Mouse (Mus musculus) thymus, adult 2 months (tissue): ENCODE results near the gene Lyrm4.

Source experiments
- CTCF ChIP-seq: fragments of 200-500 bp; IDR thresholded peaks from 2 replicates; pipeline ENCODE4 v1.5.1; 2012; ENCODE audit warnings: mild to moderate bottlenecking, control low read depth, low read length, moderate library complexity, borderline replicate concordance; ENCODE audit not compliant: control insufficient read depth, poor library complexity, insufficient read depth; ENCODE audit errors: extremely low read depth
- POLR2A ChIP-seq: fragments of 200-500 bp; IDR thresholded peaks from 2 replicates; pipeline ENCODE4 v1.6.1; 2012; ENCODE audit warnings: mild to moderate bottlenecking, low read length, control low read depth, moderate library complexity; ENCODE audit not compliant: control insufficient read depth, poor library complexity, insufficient read depth; ENCODE audit errors: extremely low read depth

DNA sequence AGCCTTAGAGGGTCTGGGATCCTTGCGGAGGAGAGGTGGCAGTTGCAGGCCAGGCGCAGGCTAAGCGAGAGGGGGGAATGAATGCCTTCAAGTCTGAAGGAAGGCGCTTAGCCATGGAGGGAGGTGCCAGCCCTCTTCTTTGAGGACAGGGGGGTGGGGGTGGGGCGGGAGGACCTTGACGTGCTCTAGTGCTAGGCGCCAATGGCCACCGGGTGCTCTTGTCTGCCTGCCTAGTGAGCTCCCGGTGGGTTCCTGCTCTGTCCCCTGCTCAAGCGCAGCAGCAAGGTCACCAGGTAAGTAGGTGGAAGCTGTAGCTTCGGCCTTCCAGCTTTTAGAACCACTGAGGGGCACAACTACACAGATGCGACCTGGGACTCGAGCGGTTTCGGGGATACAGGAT, 149.6 kb downstream of the Lyrm4 start:
- TF ChIP-seq CTCF (no peak), POLR2A (no peak)
